Mouse (Mus musculus): ENCODE measurements around the gene Aldh9a1.

The Aldh9a1 gene

DNA sequence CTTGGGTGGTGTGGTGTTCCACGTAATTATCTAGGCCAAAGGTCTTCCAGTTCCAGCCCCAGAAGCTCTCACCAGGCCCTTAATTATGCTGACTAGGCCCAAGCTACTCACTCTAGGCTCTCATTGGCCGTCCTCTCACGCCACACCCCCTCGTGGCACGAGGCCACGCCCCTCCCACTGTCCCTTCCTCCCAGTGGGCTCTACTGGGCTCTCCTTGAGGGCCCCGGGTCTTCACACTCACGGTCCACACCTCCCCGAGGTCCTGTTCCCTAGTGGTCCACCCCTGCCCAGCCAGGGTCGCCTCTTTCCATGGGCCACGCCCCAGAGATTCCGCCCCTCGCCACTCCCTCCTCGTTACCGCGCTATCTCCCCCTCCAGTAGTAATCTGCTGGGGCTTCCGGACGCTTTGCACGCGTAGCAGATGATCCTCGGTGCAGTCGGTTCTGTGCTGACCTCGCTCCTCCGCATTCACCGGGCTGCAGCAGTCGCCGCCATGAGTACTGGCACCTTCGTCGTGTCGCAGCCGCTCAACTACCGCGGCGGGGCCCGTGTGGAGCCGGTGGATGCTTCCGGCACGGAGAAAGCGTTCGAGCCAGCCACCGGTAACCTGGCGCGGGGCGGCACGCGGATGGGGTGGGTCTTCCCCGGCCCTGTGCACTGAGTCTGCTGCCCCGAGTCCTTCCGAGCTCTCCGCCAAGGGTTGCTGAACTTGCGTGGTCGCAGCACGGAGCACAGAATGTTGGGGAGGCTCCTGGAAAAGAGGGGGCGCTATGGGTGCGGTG lies at the start of gene Aldh9a1:
Aldh9a1 (plus strand) TSS at position 177 of the 782 bp plus-strand sequence.
- in situ Hi-C loops (cut with MboI; ENCODE audit: low pct_unique_long_range_greater_than_20kb in 1 of 2, low sequenced_read_pairs in 2 of 2, unreplicated experiment in 1 of 2): loop anchor here in 1 of 2 experiments (25.0 kb wide), 1 partner anchor 288 kb away; no protein-coding TSS in a partner anchor

DNA sequence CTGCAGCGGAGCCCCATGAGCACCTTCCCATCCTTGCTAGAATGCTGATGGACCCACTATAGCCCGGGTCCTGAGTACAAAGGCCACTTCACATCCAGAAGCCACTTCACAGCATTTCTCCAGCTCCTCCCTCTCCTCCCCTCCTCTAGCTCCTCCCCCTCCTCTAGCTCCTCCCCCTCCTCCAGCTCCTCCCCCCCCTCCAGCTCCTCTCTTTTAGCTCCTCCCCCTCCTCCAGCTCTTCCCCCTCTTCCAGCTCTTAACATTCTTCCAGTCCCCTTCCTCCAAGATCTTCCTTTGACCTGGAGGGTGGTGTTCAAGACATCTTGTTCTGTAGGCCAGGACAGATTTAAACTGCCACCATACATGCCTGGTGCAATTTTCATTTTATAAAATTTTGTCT lies 49.7 kb upstream of the Aldh9a1 start:
- in situ Hi-C loops (cut with MboI; ENCODE audit: low pct_unique_long_range_greater_than_20kb in 1 of 2, low sequenced_read_pairs in 2 of 2, unreplicated experiment in 1 of 2): no loop called here

DNA sequence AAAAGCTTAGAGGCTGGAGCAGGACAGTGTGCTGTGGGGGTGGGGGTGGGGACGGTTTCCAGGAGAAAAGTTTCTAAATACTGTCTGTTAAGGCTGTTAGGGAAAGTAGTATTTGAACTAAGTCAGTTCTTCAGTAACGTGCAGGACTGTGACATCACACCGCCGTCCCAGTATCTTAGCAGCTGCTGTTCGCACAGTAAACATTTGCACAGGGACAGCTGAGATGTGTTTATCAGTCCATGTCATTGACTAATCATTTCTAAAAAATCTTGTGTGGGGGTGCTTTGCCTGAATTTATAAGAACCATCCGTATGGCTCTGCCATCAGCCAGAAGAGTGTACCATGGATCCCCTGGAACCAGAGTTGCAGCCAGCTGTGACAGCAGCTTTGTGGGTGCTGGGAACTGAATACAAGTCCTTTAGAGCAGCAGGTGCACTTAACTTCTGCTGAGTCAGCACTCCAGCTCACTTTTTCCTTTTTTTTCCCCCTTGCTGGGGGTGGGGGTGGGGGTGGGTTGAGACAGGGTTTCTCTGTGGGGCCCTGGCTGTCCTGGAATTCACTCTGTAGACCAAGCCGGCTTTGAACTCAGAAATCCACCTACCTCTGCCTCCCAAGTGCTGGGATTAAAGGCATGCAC lies 44.2 kb upstream of the Aldh9a1 start:
- in situ Hi-C loops (cut with MboI; ENCODE audit: low pct_unique_long_range_greater_than_20kb in 1 of 2, low sequenced_read_pairs in 2 of 2, unreplicated experiment in 1 of 2): no loop called here

DNA sequence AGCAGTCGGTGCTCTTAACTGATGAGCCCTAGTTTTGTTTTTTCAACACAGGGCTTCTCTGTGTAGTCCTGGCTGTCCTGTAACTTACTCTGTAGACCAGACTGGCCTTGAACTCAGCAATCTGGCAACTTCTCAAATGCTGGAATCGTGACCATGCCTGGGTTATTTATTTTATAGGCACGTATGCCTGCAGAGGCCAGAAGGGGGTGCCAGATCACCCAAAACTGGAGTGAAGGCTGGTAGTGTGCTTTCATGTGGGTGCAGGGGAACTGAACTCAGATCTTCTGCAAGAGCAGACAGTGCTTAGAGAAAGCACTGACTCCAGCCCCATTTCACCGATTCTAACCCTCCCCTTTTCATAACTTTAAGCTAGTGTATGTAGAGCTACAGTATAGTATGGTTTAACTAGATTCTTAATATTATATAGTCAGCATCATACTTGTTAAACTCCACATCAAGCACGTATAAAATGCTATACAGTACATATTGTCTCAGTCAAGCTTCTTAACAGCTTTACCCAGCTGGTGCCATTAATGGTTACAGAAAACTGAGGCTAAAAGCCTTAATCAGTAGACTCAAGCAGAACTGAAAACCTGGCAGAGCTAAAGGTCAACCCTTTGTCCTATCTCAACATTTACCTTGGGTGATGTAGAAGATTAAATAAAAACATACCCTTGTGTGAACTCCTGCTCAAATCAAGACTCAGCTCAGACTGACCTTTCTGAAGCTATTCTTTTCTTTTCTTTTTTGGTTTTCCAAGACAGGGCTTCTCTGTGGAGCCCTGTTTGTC lies 43.1 kb upstream of the Aldh9a1 start:
- in situ Hi-C loops (cut with MboI; ENCODE audit: low pct_unique_long_range_greater_than_20kb in 1 of 2, low sequenced_read_pairs in 2 of 2, unreplicated experiment in 1 of 2): no loop called here

DNA sequence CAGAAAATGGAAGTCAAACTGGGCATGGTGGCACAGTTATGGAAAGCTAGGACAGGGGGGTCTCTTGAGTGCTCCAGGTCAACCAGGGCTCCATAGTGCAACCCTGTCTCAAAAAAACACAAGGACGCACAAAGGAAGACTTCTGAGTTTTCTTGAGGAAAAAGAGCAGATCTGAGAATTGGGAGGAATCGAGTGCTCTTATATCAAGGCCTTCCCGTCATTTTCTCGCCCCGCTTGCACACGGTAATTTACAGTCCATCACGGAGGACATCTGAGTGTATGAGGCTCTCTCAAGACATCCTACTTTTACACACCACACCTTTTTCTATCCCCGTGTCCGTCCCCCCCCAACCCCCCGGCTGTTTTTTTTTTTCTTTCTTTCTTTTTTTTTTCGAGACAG lies 42.1 kb upstream of the Aldh9a1 start:
- in situ Hi-C loops (cut with MboI; ENCODE audit: low pct_unique_long_range_greater_than_20kb in 1 of 2, low sequenced_read_pairs in 2 of 2, unreplicated experiment in 1 of 2): no loop called here

DNA sequence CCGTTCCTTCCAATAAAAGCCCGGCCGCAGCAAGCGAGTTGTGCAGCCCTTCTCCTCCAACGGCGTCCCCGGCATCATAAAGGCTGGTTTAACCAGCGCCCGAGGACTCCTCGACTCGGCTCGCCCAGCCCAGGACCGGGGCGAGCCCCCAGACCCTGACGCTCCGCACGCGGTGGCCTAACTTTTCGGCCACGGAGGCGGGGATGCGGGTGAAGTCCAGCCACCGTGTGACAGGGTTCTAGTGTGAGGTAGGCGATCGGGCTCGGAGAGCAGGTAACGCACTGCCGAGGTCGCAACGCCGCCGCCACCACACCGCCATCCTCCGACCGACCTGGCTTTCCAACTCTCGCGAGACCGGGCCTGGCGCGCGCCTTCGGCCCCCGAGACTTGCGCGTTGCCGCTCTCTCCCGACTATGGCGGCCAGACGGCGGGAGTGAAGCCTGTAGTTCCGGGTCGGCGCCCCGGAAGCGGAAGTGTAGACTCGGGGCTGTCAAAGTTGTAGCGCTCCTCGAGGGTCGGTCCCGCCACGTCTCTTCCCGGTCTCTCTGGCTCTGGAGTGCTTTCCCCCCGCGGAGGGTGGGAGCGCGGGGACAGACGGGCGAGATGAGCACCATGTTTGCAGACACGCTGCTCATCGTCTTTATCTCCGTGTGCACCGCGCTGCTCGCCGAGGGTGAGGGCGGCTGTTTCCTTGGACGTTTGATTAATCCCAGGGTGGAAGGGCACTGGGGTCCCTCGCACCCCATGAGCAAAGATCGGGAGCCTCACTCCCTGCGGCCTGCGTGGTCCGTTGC lies 41.3 kb upstream of the Aldh9a1 start, which contains the start of gene Tmco1:
Tmco1 (plus strand) TSS at position 118 of the 794 bp plus-strand sequence.
- in situ Hi-C loops (cut with MboI; ENCODE audit: low pct_unique_long_range_greater_than_20kb in 1 of 2, low sequenced_read_pairs in 2 of 2, unreplicated experiment in 1 of 2): no loop called here

DNA sequence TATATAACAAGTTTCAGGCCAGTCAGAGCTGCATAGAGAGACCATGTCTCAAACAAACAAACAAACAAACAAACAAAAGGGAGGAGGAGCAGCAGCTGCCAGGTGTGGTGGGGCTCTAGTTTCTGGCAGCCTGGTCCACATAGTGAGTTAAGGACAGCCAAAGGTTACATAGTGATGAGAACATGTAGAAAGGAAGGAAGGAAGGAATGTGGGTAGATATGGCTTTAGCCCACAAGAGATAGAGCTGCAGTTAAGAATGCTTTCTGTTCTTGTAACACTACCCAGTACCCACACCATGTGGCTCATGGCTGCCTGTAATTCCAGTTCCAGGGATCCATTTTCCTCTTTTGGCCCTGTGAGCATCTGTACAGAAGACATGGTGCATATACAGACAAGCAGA lies 37.4 kb upstream of the Aldh9a1 start:
- in situ Hi-C loops (cut with MboI; ENCODE audit: low pct_unique_long_range_greater_than_20kb in 1 of 2, low sequenced_read_pairs in 2 of 2, unreplicated experiment in 1 of 2): no loop called here

DNA sequence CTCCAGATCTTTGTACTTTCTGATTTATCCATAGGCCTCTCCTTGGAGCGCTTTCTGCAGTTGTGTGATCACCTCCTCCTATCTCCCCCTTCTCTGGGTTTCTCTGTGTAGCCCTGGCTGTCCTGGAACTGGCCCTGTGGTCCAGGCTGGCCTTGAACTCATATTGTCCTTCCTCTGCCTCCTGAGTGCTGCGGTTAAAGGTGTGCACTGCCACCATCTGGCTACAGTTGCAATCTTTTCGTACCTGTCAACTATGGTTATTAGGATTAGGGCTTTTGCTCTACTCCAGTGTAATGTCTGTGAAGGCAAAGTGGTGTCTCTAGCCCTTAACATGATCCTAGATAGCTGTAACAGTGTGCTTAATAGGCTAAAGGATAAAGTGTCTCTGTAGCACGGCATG lies 36.6 kb upstream of the Aldh9a1 start:
- in situ Hi-C loops (cut with MboI; ENCODE audit: low pct_unique_long_range_greater_than_20kb in 1 of 2, low sequenced_read_pairs in 2 of 2, unreplicated experiment in 1 of 2): no loop called here

DNA sequence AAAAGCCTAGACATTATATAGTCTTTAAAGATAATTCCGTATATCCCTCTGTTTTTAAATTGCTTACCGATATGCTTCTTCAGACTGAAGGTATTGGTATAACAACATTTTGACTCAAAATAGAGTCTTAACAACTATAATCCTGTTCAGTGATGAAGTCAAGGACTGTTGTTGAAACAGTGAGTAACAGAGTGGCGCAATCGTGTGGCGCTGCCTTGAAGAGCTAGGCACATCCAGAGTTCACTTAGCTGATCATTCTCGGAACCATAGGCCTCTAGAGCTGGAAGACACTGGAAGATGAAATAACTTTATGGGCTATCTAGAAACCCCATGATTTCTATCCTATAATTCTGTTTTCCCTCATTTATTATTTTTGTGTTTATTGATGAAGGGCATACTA lies 28.1 kb upstream of the Aldh9a1 start:
- in situ Hi-C loops (cut with MboI; ENCODE audit: low pct_unique_long_range_greater_than_20kb in 1 of 2, low sequenced_read_pairs in 2 of 2, unreplicated experiment in 1 of 2): no loop called here

DNA sequence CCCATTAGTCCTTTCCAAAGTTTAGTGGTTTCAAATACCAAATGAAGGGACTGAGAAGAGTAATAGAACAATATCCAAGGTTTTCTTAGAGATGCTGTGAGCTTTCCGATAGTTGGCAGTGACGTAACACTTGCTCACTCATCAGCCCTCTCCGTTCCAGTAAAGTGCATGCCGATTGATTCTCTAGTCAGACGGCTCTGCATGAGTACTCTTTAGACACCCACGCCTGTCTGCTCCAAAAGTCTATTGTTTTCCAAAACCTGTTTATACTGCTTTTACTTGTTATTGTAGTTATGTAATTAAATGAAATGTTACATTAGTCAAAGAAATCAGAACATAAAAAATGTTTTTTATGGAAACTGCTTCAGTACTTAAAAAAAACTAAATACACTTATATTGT lies 21.0 kb upstream of the Aldh9a1 start:
- in situ Hi-C loops (cut with MboI; ENCODE audit: low pct_unique_long_range_greater_than_20kb in 1 of 2, low sequenced_read_pairs in 2 of 2, unreplicated experiment in 1 of 2): loop anchor here in 1 of 2 experiments (25.0 kb wide), 1 partner anchor 266 kb away; no protein-coding TSS in a partner anchor

DNA sequence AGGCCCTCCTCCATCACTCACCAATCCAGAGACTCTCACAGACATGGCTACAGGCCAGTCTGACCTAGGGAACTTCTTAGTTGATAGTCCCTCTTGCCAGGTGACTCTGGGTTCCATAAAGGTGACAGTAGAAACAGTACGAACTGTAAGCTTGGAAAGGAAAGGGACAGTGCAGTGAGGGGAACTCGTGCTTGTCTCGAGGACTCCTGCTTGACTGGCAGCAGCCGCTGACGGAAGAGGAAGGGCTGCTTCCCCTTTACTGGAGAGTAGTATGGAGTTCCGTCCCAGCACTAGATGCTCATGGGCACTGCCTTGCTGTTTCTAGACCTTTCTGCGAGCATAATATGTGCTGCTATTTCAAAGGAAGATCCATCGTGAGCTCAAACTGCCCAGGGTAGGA lies 18.7 kb upstream of the Aldh9a1 start:
- in situ Hi-C loops (cut with MboI; ENCODE audit: low pct_unique_long_range_greater_than_20kb in 1 of 2, low sequenced_read_pairs in 2 of 2, unreplicated experiment in 1 of 2): loop anchor here in 1 of 2 experiments (25.0 kb wide), 1 partner anchor 269 kb away; no protein-coding TSS in a partner anchor

DNA sequence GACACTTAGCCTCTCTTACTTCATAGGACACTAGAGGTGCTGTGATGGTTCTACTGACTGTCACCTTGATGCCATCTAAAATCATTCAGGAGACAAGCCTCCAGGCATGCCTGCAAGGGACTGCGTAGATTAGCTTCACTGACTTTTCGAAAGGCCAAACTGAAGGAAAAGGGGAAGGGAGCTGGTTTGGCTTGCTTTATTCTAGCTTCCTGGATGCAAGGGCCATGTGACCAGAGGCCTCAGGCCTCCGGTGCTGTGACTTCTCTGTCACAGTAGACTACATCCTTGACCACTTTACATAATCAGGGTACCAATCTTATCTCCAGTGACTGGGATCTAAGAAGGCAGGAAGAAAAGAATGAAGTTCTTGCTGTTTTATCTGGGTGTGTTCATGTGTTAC lies 13.4 kb upstream of the Aldh9a1 start:
- in situ Hi-C loops (cut with MboI; ENCODE audit: low pct_unique_long_range_greater_than_20kb in 1 of 2, low sequenced_read_pairs in 2 of 2, unreplicated experiment in 1 of 2): loop anchor here (5.0 to 25.0 kb wide), 3 partner anchors 109 to 274 kb away; no protein-coding TSS in a partner anchor

DNA sequence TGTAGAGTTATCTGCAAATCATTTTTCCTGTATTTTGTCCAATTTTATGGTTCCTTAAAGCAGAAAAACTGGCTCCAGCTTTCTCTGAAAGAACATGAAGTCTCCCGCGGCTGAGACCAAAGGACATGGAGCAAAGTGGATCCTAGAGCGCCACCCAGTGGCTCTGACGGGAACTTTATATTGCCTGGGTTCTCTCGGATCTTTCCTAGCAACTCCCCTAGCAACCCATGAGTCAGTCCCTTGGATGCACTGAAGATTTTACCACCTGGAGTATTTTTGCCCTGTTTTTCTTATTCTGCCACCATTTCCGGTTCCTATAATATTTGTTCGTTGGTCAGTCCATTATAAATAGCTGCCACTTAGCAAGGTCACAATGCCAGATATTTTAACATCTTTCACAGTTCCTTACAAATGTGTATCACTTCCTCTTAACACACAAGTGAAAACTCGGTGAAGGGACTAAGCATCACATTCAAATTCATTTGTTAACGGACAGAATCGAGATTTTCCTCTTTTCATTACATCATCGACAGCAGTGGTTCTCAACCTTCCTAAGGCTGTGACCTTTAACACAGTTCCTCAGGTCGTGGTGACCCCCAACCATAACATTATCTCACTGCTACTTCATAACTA lies 12.2 kb upstream of the Aldh9a1 start:
- in situ Hi-C loops (cut with MboI; ENCODE audit: low pct_unique_long_range_greater_than_20kb in 1 of 2, low sequenced_read_pairs in 2 of 2, unreplicated experiment in 1 of 2): loop anchor here (5.0 to 25.0 kb wide), 3 partner anchors 110 to 275 kb away; no protein-coding TSS in a partner anchor

DNA sequence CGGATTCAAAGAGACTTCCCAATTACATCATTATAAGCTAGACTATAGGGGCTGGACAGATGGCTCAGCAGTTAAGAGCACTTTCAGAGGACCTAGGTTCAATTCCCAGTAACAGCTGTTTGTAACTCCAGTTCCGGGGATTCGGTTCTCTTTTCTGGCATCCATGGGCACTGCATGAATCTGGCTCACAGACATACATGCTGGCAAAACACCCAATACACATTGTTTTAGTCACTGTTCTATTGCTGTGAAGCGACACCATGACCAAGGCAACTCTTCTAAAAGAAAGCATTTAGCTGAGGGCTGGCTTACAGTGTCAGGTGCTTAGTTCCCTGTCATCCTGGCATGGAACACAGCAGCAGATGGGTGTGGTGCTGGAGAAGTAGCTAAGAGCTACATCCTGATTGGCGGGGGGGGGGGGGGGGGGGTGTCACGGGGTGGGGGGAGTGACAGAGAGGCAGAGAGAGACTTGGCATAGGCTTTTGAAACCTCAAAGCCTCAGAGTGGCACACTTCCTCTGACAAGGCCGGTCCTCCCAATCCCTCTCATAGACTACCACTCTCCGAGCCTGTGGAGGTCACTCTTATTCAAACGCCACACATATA lies 10.5 kb upstream of the Aldh9a1 start:
- in situ Hi-C loops (cut with MboI; ENCODE audit: low pct_unique_long_range_greater_than_20kb in 1 of 2, low sequenced_read_pairs in 2 of 2, unreplicated experiment in 1 of 2): loop anchor here (5.0 to 25.0 kb wide), 3 partner anchors 112 to 277 kb away; no protein-coding TSS in a partner anchor

DNA sequence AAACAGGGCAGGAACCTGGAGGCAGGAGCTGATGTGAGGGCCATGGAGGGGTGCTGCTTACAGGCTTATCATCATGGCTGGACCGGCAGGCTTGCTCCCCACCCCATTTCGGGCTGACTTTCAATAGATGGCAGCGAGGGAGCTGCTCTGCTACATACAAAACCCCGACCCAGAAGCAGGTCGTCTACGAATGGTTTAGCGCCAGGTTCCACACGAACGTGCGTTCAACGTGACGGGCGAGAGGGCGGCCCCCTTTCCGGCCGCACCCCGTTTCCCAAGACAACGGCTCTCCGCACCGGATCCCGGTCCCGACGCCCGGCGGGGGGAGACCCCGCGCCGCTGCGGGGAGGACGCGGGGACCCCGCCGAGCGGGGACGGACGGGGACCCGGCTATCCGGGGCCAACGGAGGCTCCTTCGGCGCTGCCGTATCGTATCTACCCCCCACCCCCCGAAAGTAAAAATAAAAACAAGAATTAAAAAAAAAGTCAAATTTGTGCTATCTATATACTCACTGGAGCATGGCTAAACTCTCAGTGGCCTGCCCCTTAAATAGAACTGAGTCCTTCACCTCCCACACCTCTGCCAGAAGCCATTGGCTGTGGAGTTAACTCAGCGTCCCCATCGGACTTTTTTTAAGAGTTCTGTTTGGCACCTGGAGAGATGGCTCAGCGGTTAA lies 9.5 kb upstream of the Aldh9a1 start:
- in situ Hi-C loops (cut with MboI; ENCODE audit: low pct_unique_long_range_greater_than_20kb in 1 of 2, low sequenced_read_pairs in 2 of 2, unreplicated experiment in 1 of 2): loop anchor here in 1 of 2 experiments (25.0 kb wide), 1 partner anchor 278 kb away; no protein-coding TSS in a partner anchor

DNA sequence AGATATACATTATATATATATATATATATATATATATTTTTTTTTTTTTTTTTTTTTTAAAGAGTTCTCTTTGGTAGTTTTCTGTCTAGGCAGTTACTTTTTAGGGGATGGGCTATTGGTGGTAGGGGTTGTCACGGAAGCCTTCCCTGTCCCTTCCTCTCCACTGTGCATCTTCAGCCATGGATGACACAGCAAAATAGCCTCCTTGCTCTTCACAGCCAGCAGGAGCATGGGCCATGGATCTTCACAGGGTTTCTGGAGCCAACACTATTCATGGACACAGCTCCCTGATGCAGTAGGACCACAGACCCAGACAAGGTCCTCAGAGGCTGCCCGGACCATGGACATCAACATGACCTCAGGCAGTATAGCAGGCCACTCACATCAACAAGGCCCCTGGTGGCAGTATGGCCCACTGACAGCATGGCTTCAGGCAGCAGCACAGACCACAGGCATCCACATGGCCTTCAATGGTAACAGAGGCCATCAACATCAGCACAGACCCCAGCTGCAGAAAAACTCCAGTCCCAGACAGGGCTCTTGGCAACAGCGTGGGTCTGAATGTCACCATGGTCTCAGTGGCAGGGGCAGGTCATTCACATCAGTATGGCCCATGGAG lies 8.8 kb upstream of the Aldh9a1 start:
- in situ Hi-C loops (cut with MboI; ENCODE audit: low pct_unique_long_range_greater_than_20kb in 1 of 2, low sequenced_read_pairs in 2 of 2, unreplicated experiment in 1 of 2): loop anchor here in 1 of 2 experiments (25.0 kb wide), 1 partner anchor 279 kb away; no protein-coding TSS in a partner anchor

Data from mouse embryonic stem cell (cell line).